Mouse (Mus musculus) limb, embryonic 14.5 days (tissue): ENCODE results near the gene Itgb2. TPM values are rescaled to one million over a fixed set of nuclear protein-coding genes. Genes with fewer than 3 reads are reported as not detected.

Experiments used
- ATAC-seq: fragments of 200-750 bp; cut with Nextera tagmentation; 2 replicates; pipeline ENCODE4 v1.8.0; 2017; ENCODE audit warnings: low read depth, moderate number of reproducible peaks, moderate TSS enrichment; ENCODE audit not compliant: low FRiP score
- DNase-seq: peaks from one replicate; pipeline ENCODE4 v3.0.0-alpha.2; 2015; ENCODE audit warnings: low spot score
- H3K27ac ChIP-seq: fragments of 300-500 bp; sonication (generic); replicated peaks from 2 replicates; pipeline ENCODE4 v1.5.1; 2014; ENCODE audit warnings: low read depth, mild to moderate bottlenecking, low read length, moderate library complexity, mixed read lengths
- H3K27me3 ChIP-seq: fragments of 300-500 bp; sonication (generic); 2 replicates; pipeline ENCODE4 v1.6.1; 2014; ENCODE audit warnings: low read length, mixed read lengths; ENCODE audit not compliant: control insufficient read depth, insufficient read depth
- H3K36me3 ChIP-seq: fragments of 300-500 bp; sonication (generic); 2 replicates; pipeline ENCODE4 v1.6.1; 2014; ENCODE audit warnings: mild to moderate bottlenecking, low read length, moderate library complexity, mixed read lengths; ENCODE audit not compliant: control insufficient read depth, insufficient read depth
- H3K4me1 ChIP-seq: fragments of 300-500 bp; sonication (generic); 2 replicates; pipeline ENCODE4 v1.6.1; 2014; ENCODE audit warnings: antibody characterized with exemption, low read length, mixed read lengths; ENCODE audit not compliant: control insufficient read depth, insufficient read depth
- H3K4me2 ChIP-seq: fragments of 300-500 bp; sonication (generic); replicated peaks from 2 replicates; pipeline ENCODE4 v1.6.1; 2014; ENCODE audit warnings: low read depth, mild to moderate bottlenecking, low read length, moderate library complexity; ENCODE audit not compliant: severe bottlenecking
- H3K4me3 ChIP-seq: fragments of 300-500 bp; sonication (generic); replicated peaks from 2 replicates; pipeline ENCODE4 v1.5.1; 2014; ENCODE audit warnings: low read length
- H3K9ac ChIP-seq: fragments of 300-500 bp; sonication (generic); 2 replicates; pipeline ENCODE4 v1.6.1; 2014; ENCODE audit warnings: mild to moderate bottlenecking, low read depth, low read length, moderate library complexity; ENCODE audit not compliant: severe bottlenecking
- H3K9me3 ChIP-seq: fragments of 300-500 bp; sonication (generic); 2 replicates; pipeline ENCODE4 v1.6.1; 2016; ENCODE audit warnings: low read length; ENCODE audit not compliant: control insufficient read depth
- POLR2A ChIP-seq: fragments of 200-500 bp; IDR thresholded peaks from 2 replicates; pipeline ENCODE4 v1.8.0; 2012; ENCODE audit warnings: inconsistent platforms, mild to moderate bottlenecking, moderate library complexity, borderline replicate concordance; ENCODE audit not compliant: insufficient read depth, insufficient read length; ENCODE audit errors: extremely low read depth
- WGBS: fragments of 180-500 bp; shearing (Covaris S2); extraction: QIAGEN DNeasy Blood & Tissue Kit; methylation state at CpG from one replicate; pipeline ENCODE4 v1.1.7; 2014; 5-methylcytosine and 5-hydroxymethylcytosine counted together
- polyA plus RNA-seq, 2 experiments: library from polyadenylated mRNA; depleted of rRNA in 1 of 2; stranded (reverse) in 1 of 2; unstranded in 1 of 2; fragments of >200 nt; fragmentation: Nextera tagmentation in 1 of 2; extraction: Ambion mirVana in 1 of 2; gene quantifications; 2 replicates each; pipeline versions ENCODE4 v1.2.1 to v1.2.3; 2012 to 2014

Itgb2 gene
- polyA plus RNA-seq, 2 experiments: 2.7 to 3.7 TPM

DNA sequence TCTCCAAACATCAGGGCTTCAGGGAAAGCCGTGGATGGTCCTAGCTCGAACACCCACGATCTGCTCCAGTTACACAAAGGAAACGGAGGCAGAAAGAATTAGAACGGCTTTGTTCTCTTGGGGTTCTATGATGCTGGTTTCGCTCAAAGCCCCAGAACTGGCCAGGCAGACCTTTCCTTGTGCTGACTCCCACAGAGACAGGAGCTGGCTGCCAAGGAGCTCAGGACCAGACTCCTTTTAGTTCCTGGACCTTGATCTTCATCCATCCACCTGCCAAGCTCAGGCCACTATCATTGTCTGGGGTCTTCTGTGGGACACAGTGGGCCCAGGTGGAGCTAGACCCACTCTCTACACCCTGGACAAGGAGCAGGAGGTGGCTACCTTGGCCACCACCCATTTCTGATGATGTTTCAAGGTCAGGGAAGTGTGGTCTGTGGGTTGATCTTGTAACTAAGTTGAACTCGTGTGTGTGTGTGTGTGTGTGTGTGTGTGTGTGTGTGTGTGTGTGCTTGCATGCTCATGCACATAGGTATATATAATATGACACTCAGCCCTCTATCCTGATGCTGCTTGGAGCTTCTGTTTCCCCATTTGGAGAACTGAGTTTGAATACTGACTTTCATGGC is 9.4 kb downstream of the Itgb2 start:
- H3K36me3 ChIP-seq: no peaks in the 10 kb centered on the region
- H3K4me3 ChIP-seq: no peak overlapping the region
- no peaks in the 10 kb centered on the region for H3K9me3 ChIP-seq
- H3K4me1 ChIP-seq: no peaks in the 10 kb centered on the region
- WGBS: 79% methylated on average over 7 of the region's 7 CpGs
- DNase-seq: no peak
- no peak overlapping the region for H3K27ac ChIP-seq
- no peak for TF ChIP-seq POLR2A
- H3K27me3 ChIP-seq: no peaks in the 10 kb centered on the region
- H3K4me2 ChIP-seq: no peak overlapping the region
- no peak overlapping the region for H3K9ac ChIP-seq
- ATAC-seq: no peak

DNA sequence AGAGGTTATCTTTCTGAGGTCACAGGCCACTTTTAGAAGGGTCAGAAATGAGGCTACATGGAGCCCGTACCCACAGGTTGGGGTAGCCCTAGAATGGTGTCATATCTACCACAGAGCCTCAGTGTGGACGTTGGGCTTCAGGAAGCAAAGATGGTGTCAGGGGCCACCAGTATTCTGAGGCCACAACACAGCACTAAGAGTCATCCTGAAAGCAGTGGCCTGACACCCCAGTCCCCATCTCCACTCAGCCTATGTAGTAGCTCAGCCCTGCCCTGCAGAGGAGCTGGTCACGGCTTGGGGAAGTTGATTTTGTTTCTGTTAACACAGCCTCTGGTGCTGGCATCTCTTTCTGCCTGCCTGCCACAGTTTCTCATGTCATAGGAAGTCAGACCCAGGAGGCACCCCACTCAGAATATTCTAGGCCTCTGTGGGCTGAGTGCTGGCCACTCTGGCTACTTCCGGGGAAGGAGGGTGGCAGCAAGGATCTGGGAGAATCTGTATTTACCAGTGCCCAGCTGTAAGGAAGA is 10.6 kb downstream of the Itgb2 start:
- 83% methylated on average over 4 of the region's 4 CpGs for WGBS
- Histone ChIP-seq H3K4me3 (no peak overlapping the region), H3K36me3 (no peaks in the 10 kb centered on the region), H3K4me1 (no peaks in the 10 kb centered on the region), H3K4me2 (no peak overlapping the region), H3K27me3 (no peaks in the 10 kb centered on the region), H3K9ac (no peak overlapping the region), H3K9me3 (no peaks in the 10 kb centered on the region), H3K27ac (no peak overlapping the region)
- DNase-seq (no peak), ATAC-seq (no peak)
- TF ChIP-seq POLR2A: no peak

DNA sequence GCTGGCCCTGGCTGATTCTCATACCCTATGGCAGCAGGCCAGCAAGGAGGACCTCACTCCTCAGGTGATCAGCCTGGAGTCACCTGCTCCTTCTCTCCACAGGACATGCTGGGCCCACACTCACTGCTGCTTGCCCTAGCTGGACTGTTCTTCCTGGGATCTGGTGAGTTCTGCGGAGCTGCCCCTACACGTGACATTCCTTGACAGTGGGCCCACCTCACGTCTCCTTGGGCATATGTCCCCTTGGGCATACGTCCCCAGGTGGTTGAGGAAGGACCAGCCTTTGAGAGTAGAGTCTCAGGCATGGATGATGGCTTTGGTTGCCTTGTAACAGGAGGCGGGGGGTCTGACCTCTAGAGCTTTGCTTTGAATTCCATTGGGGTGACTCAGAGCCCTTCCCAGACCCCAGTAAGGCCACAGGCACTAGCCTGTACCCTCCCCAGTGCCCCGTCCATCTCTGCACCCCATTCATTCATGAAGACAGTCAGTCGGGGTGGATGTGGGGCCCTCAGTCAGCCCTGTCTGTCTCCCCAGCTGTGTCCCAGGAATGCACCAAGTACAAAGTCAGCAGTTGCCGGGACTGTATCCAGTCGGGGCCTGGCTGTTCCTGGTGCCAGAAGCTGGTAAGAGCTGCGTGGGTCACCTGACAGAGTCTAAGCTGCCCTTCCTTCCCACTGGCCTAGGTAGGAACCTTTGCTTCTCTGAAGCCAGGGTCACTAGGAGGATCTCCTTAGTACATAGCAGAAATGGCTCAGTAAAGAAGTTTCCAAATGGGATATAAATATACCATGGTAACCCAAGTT is 12.0 kb downstream of the Itgb2 start:
- Histone ChIP-seq H3K27ac (no peak overlapping the region), H3K4me3 (no peak overlapping the region), H3K4me2 (no peak overlapping the region), H3K9ac (no peak overlapping the region), H3K9me3 (no peaks in the 10 kb centered on the region), H3K36me3 (no peaks in the 10 kb centered on the region), H3K27me3 (no peaks in the 10 kb centered on the region), H3K4me1 (no peaks in the 10 kb centered on the region)
- no peak for ATAC-seq
- TF ChIP-seq POLR2A: no peak
- WGBS: 82% methylated on average over 10 of the region's 10 CpGs
- no peak for DNase-seq

DNA sequence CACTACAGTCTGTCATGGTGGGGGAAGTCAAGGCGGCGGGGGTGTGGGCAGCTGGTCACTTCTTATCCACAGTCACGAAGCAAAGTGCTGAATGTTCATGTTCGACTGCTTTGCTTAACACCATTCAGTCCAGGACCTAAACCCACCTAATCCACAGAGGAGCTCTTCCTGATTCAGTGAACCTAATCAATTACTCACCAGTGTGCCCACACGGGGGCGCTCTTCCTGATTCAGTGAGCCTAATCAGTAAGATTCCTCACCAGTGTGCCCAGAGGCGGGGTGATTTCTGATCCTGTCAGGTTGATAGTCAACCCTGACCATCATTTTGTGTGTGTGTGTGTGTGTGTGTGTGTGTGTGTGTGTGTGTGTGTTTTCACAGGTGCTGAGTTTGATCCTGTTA is 13.2 kb downstream of the Itgb2 start:
- Histone ChIP-seq H3K36me3 (no peaks in the 10 kb centered on the region), H3K4me3 (no peak overlapping the region), H3K9ac (no peak overlapping the region), H3K27ac (no peak overlapping the region), H3K4me2 (no peak overlapping the region), H3K27me3 (no peaks in the 10 kb centered on the region), H3K4me1 (no peaks in the 10 kb centered on the region), H3K9me3 (no peaks in the 10 kb centered on the region)
- DNase-seq: no peak
- no peak for ATAC-seq
- WGBS: 44% methylated on average over 7 of the region's 7 CpGs
- TF ChIP-seq POLR2A: no peak

DNA sequence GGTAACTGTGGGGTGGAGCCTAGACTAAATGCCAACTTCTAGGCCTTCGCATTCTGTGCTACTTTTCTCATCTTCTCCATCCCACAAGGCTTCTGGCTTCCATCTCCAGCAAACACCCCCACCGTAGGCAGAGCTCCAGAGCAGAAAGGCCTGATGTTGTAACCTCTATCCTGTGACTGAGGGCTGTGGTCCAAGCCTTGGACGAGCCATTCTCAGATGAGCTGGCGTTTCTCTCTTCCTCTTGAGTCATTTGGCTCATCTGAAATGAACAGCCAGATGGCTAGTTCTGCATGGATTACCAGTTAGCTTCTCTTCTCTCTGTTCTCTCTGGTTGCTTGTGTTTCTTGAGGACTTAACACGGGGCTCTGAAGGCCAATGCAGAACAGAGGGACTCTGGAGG is 14.9 kb downstream of the Itgb2 start:
- Histone ChIP-seq H3K4me2 (no peak overlapping the region), H3K4me3 (no peak overlapping the region), H3K36me3 (no peaks in the 10 kb centered on the region), H3K4me1 (no peaks in the 10 kb centered on the region), H3K9ac (no peak overlapping the region), H3K9me3 (no peaks in the 10 kb centered on the region), H3K27me3 (no peaks in the 10 kb centered on the region), H3K27ac (no peak overlapping the region)
- DNase-seq (no peak), ATAC-seq (no peak)
- TF ChIP-seq POLR2A: no peak
- WGBS: 68% methylated on average over 5 of the region's 5 CpGs
